Mouse (Mus musculus): ENCODE measurements around the gene Mageb2.
"Not testable (repeated sequence)": the region's sequence is repeated elsewhere in the genome, so short reads cannot be mapped to it uniquely, and the experiment has no call there.

Mageb2 gene

GRCm38 (mm10) chrX:91331390-91331789, at the start of gene Mageb2:
Gene Mageb2, plus strand, starts transcription at chrX:91331690.
- not testable (repeated sequence) for DNase-seq

GRCm38 (mm10) chrX:91313256-91313655, 18.2 kb upstream of the Mageb2 start:
- DNase-seq: not testable (repeated sequence)

All from kidney, adult 18-20 months (tissue).